Mouse (Mus musculus) frontal cortex, postnatal 25 days (tissue): ENCODE measurements around the gene Lhx1.

Experiments
- DNase-seq, 2 experiments: peaks; one replicate each; pipeline ENCODE4 v3.0.0; 2022; ENCODE audit warnings: low spot score in 2 of 2

Gene Lhx1

DNA sequence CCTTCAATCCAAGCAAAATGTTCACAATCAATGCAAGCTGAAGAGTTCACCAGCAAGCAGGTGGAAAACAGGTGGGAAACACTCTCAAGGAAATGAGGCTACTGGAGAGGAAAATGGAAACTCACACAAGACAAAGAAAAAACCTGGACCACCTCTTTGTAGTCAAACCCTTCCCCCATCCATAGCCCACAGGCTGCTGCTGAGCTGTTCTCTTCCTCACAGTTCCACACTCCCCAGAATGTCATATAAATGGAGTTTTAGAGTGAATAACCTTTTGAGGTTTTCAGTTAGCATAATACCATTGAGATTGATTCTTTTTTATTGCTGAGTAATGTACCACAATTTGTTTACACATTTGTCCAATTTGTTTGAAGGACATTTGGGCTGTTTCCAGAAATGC lies 28.4 kb downstream of the Lhx1 start:
- DNase-seq = no peak

DNA sequence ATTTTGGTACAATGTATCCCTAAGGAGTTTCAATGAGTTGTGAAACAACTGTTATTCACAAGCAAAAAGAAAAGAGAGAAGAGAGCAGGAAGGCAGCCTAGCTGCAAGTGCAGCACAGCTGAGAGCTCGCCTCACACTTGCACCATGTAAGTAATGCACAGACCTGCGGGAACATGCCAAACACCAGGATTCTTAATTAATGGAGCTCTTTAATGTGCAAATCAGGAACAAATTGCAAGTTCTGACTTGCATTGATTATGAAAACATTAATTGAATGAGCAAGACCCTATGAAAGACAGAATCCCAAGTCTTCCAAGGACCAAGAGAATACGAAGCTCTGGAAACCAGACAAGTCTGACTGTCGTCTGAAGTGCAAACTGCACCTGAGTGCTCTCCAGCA lies 29.6 kb downstream of the Lhx1 start:
- no peak for DNase-seq

DNA sequence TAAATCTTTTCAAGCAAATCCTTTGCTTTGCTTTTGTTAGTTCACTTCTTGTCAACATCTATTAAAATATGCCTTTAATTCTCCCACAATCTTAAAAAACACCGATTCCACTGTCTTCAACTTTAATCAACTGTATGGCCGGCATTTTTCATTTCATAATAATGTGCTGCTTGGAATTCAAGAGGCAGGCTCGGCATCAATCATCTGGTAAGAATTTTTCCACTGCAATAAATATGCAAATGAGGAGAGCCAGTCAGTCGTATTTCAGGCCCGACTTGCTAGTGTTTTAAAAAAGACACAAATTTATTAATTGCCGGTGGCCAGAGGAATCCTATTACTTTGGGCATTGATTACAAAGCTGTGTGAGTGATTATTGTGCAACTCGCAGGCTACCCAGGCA lies 43.7 kb downstream of the Lhx1 start:
- DNase-seq = no peak

DNA sequence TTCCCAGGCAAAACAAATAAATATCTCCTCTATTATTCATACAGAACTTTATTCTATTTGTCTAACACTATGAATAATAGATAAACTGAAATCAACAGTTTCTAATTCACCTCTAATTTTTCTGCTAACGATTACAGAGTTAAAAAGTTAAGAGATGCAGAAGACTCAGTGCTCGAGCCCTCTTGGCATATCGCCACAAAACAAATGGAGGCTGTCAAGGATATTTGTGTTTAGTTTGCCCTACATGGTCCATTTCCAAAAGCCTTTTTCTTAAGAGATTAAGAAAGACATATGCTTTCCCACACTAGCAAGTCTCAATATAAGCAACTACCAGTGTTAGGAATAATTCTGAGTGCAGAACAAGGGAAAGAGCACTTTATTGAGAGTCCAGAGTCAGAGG lies 44.9 kb downstream of the Lhx1 start:
- no peak for DNase-seq

DNA sequence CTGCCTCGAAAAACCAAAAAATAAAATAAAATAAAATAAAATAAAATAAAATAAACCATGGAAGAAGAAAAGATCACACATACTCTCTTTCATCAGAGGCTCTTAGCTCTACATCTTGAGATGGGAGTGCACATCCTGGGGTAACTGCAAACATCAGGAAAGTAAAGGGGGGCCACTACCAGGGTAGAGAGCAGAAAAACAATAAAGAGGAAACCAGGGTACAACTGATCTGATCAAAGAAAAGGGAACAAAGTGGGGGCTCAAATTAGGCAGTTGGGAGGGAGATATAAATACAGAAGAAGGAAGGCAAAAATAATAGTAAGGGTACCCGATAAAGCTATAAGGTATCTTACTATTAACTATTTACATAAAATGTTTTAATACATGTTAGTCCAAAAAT lies 48.7 kb downstream of the Lhx1 start:
- DNase-seq = no peak

DNA sequence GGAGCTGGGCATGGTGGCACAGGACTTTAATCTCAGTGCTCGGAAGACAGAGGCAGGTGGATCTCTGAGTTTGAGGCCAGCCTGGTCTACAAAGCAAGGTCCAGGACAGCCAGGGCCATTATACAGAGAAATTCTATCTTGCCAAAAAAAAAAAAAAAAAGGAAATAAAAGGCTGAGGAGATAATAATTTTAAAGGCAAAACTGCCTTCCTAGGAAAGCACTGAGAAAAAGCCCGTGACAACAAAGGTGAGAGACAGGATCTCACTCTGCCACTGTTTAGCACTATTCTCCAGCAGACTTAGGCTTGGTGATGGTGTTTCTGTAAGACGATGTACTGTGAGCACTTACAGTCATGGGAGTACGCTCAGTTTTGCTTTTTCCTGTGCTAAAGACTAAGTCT lies 49.3 kb downstream of the Lhx1 start:
- no peak for DNase-seq

- no peak for DNase-seq
Measured at GRCm38 (mm10) chr11:84473093-84473667, 52.2 kb downstream of the Lhx1 start.
